Mouse (Mus musculus) leukemia stem cell, adult 10-12 weeks (primary cell): Measurements from ENCODE around the gene Gm49776. TPM values are rescaled to one million over a fixed set of nuclear protein-coding genes. Genes with fewer than 3 reads are reported as not detected.

Experiments used
- polyA plus RNA-seq: library from polyadenylated mRNA; stranded (reverse); fragments of >175 nt; gene quantifications from 2 replicates; pipeline ENCODE4 v1.2.3, GENCODE M21; 2012; ENCODE audit warnings: low replicate concordance

Gm49776 gene
- polyA plus RNA-seq = not detected in 2 replicates

DNA sequence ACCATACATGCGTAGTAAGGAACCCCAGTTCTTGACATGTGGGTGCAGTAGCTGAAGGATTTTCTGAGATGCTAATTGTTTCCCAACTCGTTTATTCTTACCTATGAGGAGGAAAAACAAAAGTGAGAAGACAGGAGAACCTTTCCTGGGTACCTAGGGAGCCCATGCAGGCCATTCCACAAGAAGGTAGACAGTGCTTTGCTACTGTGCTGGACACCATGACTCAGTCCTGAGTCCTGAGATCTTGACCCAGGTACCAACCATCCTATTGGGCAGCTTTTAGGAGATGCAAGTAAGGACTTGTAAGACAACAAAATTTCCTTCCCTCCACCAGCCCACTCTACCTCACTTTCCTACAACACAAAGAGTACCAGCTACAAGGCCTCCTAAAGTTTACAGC is at the start of gene Gm49776:
Gene Gm49776 (minus strand): TSS at position 101 of the 400 bp plus-strand sequence.

GRCm38 (mm10) chr16:18289067-18289588 is 31.0 kb upstream of the Gm49776 start, which contains the start of gene Dgcr8:
Gene Dgcr8, minus strand, starts transcription at chr16:18289246.

GRCm38 (mm10) chr16:18248433-18249363 is 9.4 kb downstream of the Gm49776 start, which contains the start of the genes Trmt2a and Ranbp1:
Gene Trmt2a, plus strand, starts transcription at chr16:18248679.
Gene Ranbp1, minus strand, starts transcription at chr16:18248732.

DNA sequence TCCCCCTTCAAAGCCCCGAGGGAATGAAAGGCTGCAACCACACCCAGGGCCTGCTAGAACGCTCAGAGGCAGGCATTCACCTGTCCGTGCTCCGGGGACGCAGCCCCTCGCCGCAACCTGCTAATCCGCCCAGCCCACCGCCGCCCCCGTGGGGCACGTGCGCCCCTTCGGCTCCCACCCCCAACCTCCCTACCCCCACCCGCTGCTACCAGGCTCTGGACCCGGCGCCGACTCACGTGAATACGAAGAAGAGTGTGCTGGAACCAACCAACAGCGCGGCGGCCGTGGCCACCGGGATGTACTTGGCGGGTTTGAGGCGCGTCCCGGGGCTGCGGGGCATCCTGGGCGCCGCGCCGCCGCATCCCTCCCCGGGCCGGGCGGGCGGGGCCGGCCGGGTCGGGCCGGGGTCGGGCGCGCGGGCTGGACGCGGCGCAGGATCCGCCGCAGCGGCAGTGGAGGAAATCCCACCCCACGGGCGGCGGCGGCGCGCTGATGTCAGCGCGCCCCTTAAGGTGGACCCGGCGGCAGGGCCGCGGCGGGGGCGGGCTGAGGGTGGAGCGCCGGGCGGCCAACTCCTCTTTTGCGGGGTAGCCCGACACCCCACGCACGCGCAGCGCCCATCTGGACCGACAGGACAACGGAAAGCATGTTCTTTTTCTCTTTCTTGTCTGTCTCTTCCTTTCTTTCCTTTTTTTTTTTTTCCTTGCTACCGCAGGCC is 23.3 kb downstream of the Gm49776 start, which contains the start of gene Zdhhc8:
Gene Zdhhc8 (minus strand): TSS at position 466 of the 718 bp plus-strand sequence.

DNA sequence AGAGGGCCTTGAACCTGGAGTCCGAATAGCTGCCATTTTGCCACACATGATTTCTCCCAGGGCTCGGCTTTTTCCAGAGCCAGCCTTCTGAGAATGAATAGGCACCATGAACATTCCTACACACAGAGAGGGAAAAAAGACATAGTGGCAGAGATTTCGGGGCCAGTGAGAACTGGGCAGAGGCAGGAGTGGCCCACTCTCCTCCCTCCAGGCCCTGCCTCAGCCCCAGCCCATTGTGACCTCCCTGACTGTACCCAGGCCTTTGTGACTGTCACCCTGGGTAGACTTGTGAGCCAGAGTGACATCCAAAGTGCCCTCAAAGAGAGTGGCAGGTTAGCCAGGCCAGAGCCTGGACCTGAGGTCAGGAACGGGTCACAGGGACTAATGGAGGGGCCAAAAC is 40.5 kb downstream of the Gm49776 start, which contains the start of gene Ccdc188:
Gene Ccdc188 (plus strand): TSS at position 301 of the 400 bp plus-strand sequence.

Other genes starting within 250 kb of the Gm49776 start
- 26.8 and 39.3 TPM in 2 replicates for gene Dgcr6, start 205.5 kb downstream of the Gm49776 start, polyA plus RNA-seq
- gene Prodh, start 168.1 kb downstream of the Gm49776 start, polyA plus RNA-seq = 1.9 and 2.1 TPM in 2 replicates
- 0.93 and 1.7 TPM in 2 replicates for gene Rtn4r, start 130.7 kb downstream of the Gm49776 start, polyA plus RNA-seq
- not detected in 2 replicates for gene Ccdc188, start 40.4 kb downstream of the Gm49776 start, polyA plus RNA-seq
- gene Zdhhc8, start 23.2 kb downstream of the Gm49776 start, polyA plus RNA-seq = 43.0 and 57.3 TPM in 2 replicates
- gene Trmt2a, start 9.6 kb downstream of the Gm49776 start, polyA plus RNA-seq = 40.9 and 50.6 TPM in 2 replicates
- 683 and 1,010 TPM in 2 replicates for gene Ranbp1, start 9.6 kb downstream of the Gm49776 start, polyA plus RNA-seq
- gene Dgcr8, start 30.9 kb upstream of the Gm49776 start, polyA plus RNA-seq = 3.6 and 21.7 TPM in 2 replicates
- 32.4 and 36.4 TPM in 2 replicates for gene Tango2, start 89.8 kb upstream of the Gm49776 start, polyA plus RNA-seq
- gene Arvcf, start 89.9 kb upstream of the Gm49776 start, polyA plus RNA-seq = 16.6 and 24.6 TPM in 2 replicates
- 11.6 and 14.1 TPM in 2 replicates for gene Txnrd2, start 168.1 kb upstream of the Gm49776 start, polyA plus RNA-seq
- gene Comt, start 168.5 kb upstream of the Gm49776 start, polyA plus RNA-seq = 34.0 and 154 TPM in 2 replicates
- 18.6 and 20.1 TPM in 2 replicates for gene Gnb1l, start 240.4 kb upstream of the Gm49776 start, polyA plus RNA-seq
- gene Rtl10, start 240.6 kb upstream of the Gm49776 start, polyA plus RNA-seq = 2.5 and 4.0 TPM in 2 replicates